Mouse (Mus musculus) lung, embryonic 15.5 days (tissue): ENCODE data around the gene Atp8a2. TPM values are rescaled to one million over a fixed set of nuclear protein-coding genes. Genes with fewer than 3 reads are reported as not detected.

ENCODE experiments used
- ATAC-seq: fragments of 200-750 bp; cut with Nextera tagmentation; 2 replicates; pipeline ENCODE4 v1.8.0; 2017; ENCODE audit warnings: moderate number of reproducible peaks, borderline replicate concordance; ENCODE audit not compliant: low FRiP score, low TSS enrichment; ENCODE audit errors: extremely low read depth
- H3K27ac ChIP-seq: fragments of 300-500 bp; sonication (generic); 2 replicates; pipeline ENCODE4 v1.5.1; 2015; ENCODE audit warnings: moderate library complexity, mild to moderate bottlenecking, inconsistent platforms
- H3K27me3 ChIP-seq: fragments of 300-500 bp; sonication (generic); 2 replicates; pipeline ENCODE4 v1.6.1; 2015; ENCODE audit warnings: inconsistent platforms
- H3K36me3 ChIP-seq: fragments of 300-500 bp; sonication (generic); 2 replicates; pipeline ENCODE4 v1.6.1; 2015; ENCODE audit warnings: inconsistent platforms
- H3K4me1 ChIP-seq: fragments of 300-500 bp; sonication (generic); 2 replicates; pipeline ENCODE4 v1.6.1; 2015; ENCODE audit warnings: inconsistent platforms
- H3K4me2 ChIP-seq: fragments of 300-500 bp; sonication (generic); 2 replicates; pipeline ENCODE4 v1.6.1; 2015; ENCODE audit warnings: inconsistent platforms, mild to moderate bottlenecking, moderate library complexity
- H3K4me3 ChIP-seq: fragments of 300-500 bp; sonication (generic); 2 replicates; pipeline ENCODE4 v1.5.1; 2015; ENCODE audit warnings: mild to moderate bottlenecking, inconsistent platforms
- H3K9ac ChIP-seq: fragments of 300-500 bp; sonication (generic); 2 replicates; pipeline ENCODE4 v1.6.1; 2015; ENCODE audit warnings: inconsistent platforms
- H3K9me3 ChIP-seq: fragments of 300-500 bp; sonication (generic); 2 replicates; pipeline ENCODE4 v1.6.1; 2016; ENCODE audit warnings: inconsistent platforms
- WGBS: fragments of 180-500 bp; shearing (Covaris S2); methylation state at CpG from one replicate; pipeline ENCODE4 v1.1.7; 2015; 5-methylcytosine and 5-hydroxymethylcytosine counted together
- polyA plus RNA-seq: library from polyadenylated mRNA; unstranded; fragments of >200 nt; fragmentation: Nextera tagmentation; extraction: Ambion mirVana; gene quantifications from 2 replicates; pipeline ENCODE4 v1.2.1, GENCODE M21; 2015

The Atp8a2 gene
- polyA plus RNA-seq, 1 experiment from 2014 or later = 1.8 TPM

GRCm38 (mm10) chr14:59978007-59978406, 219.0 kb downstream of the Atp8a2 start:
- H3K9ac ChIP-seq = no peak overlapping the region
- 0 out of 2 replicates have a peak, but pooled peaks cover 6% of the 10 kb centered on the region for H3K27me3 ChIP-seq
- H3K4me1 ChIP-seq = no peaks in the 10 kb centered on the region
- WGBS = 48% methylated on average over 1 of the region's 2 CpGs
- H3K4me2 ChIP-seq = no peak overlapping the region
- no peak overlapping the region for H3K4me3 ChIP-seq
- no peaks in the 10 kb centered on the region for H3K9me3 ChIP-seq
- H3K27ac ChIP-seq = no peak overlapping the region
- H3K36me3 ChIP-seq = no peaks in the 10 kb centered on the region
- no peak for ATAC-seq

GRCm38 (mm10) chr14:59971221-59971730, 225.7 kb downstream of the Atp8a2 start:
- Histone ChIP-seq H3K9ac (no peak overlapping the region), H3K36me3 (no peaks in the 10 kb centered on the region), H3K27me3 (peaks cover 14% of the 10 kb centered on the region; the same call in 1 of the 2 replicates), H3K4me2 (no peak overlapping the region), H3K4me1 (peaks cover 14% of the 10 kb centered on the region; the same call in 1 of the 2 replicates), H3K4me3 (no peak overlapping the region), H3K27ac (no peak overlapping the region), H3K9me3 (no peaks in the 10 kb centered on the region)
- WGBS = 65% methylated on average over 5 of the region's 5 CpGs
- no peak for ATAC-seq

DNA sequence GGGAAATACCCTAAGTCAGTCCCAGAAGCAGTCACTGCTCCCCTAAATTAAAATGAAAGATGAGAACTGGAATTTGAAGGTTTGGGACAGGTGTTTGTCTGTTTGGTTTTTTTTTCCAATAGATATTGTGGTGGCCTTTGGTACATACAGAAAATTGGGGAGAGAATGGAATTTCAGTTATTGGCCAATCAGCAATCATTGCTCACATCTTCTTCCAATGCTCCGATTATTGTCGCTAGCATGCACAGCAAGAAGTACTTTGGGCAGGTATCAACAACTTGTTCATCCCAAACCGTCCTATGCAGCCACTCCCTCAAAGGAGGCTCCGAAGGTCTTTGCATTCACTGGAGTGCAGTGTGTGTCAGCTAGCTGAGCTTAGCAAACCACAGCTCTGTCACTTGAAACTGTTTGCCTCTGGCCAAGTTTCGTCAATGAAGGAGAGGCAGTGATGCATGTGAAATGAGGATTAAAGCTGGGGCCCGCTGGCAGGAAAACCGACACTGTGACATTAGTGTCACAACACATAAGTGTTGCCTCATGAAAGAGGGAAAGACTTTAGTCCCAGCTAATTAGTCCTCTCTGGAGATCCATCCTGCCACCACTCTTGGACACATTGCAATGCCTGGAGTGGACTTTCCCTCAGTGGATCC, 227.4 kb downstream of the Atp8a2 start:
- Histone ChIP-seq H3K36me3 (no peaks in the 10 kb centered on the region), H3K9me3 (no peaks in the 10 kb centered on the region), H3K4me2 (no peak overlapping the region), H3K4me3 (no peak overlapping the region), H3K9ac (no peak overlapping the region), H3K27ac (no peak overlapping the region), H3K4me1 (peaks cover 14% of the 10 kb centered on the region; the same call in 1 of the 2 replicates), H3K27me3 (peaks cover 14% of the 10 kb centered on the region; the same call in 1 of the 2 replicates)
- peak; percentile 89; the same call in 1 of the 2 replicates for ATAC-seq
- WGBS = 27% methylated on average over 7 of the region's 7 CpGs

DNA sequence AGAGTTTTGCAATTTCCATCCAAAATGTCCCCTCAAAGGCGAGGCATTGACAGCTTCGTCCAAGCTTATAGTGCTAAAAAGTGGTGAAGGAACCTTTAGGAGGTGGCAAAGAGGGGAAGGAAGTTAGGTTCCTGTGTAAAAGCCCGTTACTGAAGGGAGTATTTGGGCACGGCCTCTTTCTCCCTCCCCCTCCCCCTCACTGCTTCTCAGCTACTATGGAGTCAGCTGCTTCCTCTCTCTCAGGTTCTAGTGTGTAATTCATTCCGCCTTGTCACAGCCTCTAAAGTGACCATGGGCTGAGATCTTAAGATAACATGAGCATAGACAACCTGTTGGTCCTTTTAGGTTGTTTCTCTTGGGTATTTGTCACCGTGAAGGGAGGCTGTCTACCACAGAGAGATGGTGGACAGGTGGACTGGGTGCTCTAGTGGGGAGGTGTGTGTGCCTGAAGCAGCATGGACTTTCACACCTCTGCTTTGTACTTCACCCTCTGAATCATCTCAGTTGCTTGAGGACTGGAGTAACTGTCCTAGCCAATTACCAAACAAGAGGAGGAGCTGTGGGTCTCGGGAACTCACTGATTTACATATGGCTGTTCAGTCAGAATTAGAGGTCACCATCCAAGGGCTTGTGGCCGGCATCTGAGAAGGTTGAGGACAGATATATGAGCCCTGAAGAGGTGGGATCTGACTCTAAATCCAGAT, 229.0 kb downstream of the Atp8a2 start:
- H3K9ac ChIP-seq = no peak overlapping the region
- H3K4me1 ChIP-seq = peaks cover 14% of the 10 kb centered on the region; the same call in 1 of the 2 replicates
- no peak for ATAC-seq
- no peak overlapping the region for H3K4me3 ChIP-seq
- no peaks in the 10 kb centered on the region for H3K36me3 ChIP-seq
- H3K9me3 ChIP-seq = no peaks in the 10 kb centered on the region
- no peak overlapping the region for H3K4me2 ChIP-seq
- WGBS = 73% methylated on average over 8 of the region's 8 CpGs
- no peak overlapping the region for H3K27ac ChIP-seq
- peaks cover 8% of the 10 kb centered on the region; the same call in 1 of the 2 replicates for H3K27me3 ChIP-seq

DNA sequence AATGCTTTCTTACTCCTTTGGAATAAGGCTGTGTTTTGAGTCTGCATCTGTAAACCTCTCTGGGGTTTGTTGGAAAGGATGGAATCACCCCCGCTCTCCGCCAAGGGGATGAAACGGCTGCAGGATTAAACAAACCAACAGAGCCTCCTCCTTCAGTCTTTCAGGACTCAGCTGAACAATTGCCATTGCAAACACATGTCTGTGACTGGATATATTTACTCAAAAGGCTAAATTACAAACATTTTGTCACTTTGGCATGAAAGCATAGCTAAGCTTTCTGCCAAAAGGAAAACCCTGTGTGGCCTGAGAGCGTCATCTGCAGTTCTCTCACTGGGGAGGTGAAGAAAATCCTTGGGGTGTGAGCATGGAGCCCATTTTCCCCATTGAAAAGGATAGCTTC, 230.0 kb downstream of the Atp8a2 start:
- 55% methylated on average over 4 of the region's 4 CpGs for WGBS
- H3K4me1 ChIP-seq = peaks cover 14% of the 10 kb centered on the region; the same call in 1 of the 2 replicates
- peaks cover under 1% of the 10 kb centered on the region; the same call in 1 of the 2 replicates for H3K27me3 ChIP-seq
- H3K27ac ChIP-seq = no peak overlapping the region
- ATAC-seq = no peak
- no peak overlapping the region for H3K9ac ChIP-seq
- H3K4me3 ChIP-seq = no peak overlapping the region
- H3K36me3 ChIP-seq = no peaks in the 10 kb centered on the region
- H3K4me2 ChIP-seq = no peak overlapping the region
- no peaks in the 10 kb centered on the region for H3K9me3 ChIP-seq

- no peak overlapping the region for H3K9ac ChIP-seq
- H3K27ac ChIP-seq = no peak overlapping the region
- H3K9me3 ChIP-seq = no peaks in the 10 kb centered on the region
- 82% methylated on average over 5 of the region's 5 CpGs for WGBS
- no peak for ATAC-seq
- H3K27me3 ChIP-seq = no peaks in the 10 kb centered on the region; the same call in 1 of the 2 replicates
- peaks cover 12% of the 10 kb centered on the region; the same call in 1 of the 2 replicates for H3K4me1 ChIP-seq
- H3K4me3 ChIP-seq = no peak overlapping the region
- H3K4me2 ChIP-seq = no peak overlapping the region
- H3K36me3 ChIP-seq = no peaks in the 10 kb centered on the region
Measured at GRCm38 (mm10) chr14:59964569-59964968, 232.4 kb downstream of the Atp8a2 start.

DNA sequence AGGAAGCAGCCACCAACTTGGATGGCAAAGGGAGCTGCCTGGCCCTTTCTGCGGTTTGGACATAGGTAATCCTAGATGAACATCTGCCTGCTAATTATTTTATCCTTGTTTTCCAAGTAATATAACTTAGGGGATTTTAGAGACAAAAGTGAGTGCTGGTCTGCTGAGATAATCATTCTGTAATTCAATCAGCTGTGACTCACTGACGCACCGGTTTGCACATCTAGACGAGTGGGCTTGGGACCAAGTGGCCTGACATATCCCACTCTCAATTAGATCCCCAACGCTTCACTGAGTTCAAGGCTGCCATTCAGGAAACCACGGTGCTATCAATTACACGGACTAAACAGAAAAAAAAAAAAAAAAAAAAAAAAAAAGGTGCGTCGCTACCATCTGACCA, 236.0 kb downstream of the Atp8a2 start:
- 62% methylated on average over 9 of the region's 9 CpGs for WGBS
- Histone ChIP-seq H3K9ac (no peak overlapping the region), H3K27me3 (no peaks in the 10 kb centered on the region), H3K27ac (no peak overlapping the region), H3K4me2 (no peak overlapping the region), H3K9me3 (no peaks in the 10 kb centered on the region), H3K4me3 (no peak overlapping the region), H3K36me3 (no peaks in the 10 kb centered on the region), H3K4me1 (0 out of 2 replicates have a peak, but pooled peaks cover 6% of the 10 kb centered on the region)
- no peak for ATAC-seq

GRCm38 (mm10) chr14:59960214-59960890, 236.6 kb downstream of the Atp8a2 start:
- Histone ChIP-seq H3K4me3 (no peak overlapping the region), H3K9me3 (no peaks in the 10 kb centered on the region), H3K27me3 (no peaks in the 10 kb centered on the region), H3K9ac (no peak overlapping the region), H3K4me2 (no peak overlapping the region), H3K36me3 (no peaks in the 10 kb centered on the region), H3K4me1 (0 out of 2 replicates have a peak, but pooled peaks cover 6% of the 10 kb centered on the region), H3K27ac (no peak overlapping the region)
- 49% methylated on average over 9 of the region's 9 CpGs for WGBS
- no peak for ATAC-seq

DNA sequence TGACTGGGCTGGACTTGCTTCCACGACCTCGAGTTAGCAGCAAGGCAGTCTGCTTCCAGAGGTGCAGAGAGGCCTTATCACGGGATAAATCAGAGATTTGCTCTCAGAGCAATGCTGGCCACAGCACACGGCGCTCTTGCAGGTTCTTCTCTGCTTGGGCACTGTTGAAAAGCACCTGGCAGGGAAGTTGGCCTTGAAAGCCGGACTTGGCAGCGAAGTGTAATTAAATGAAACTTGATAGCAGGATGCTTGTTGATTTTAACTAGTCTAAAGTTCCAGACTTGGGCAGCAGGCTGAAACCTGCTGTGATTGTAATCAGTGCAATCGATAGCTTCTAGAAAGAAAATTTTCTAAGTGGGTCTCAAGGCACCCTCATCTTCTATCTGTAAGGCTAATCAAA, 237.3 kb downstream of the Atp8a2 start:
- H3K4me1 ChIP-seq = 0 out of 2 replicates have a peak, but pooled peaks cover 6% of the 10 kb centered on the region
- H3K27ac ChIP-seq = no peak overlapping the region
- 43% methylated on average over 8 of the region's 8 CpGs for WGBS
- no peak overlapping the region for H3K9ac ChIP-seq
- no peak overlapping the region for H3K4me2 ChIP-seq
- H3K4me3 ChIP-seq = no peak overlapping the region
- H3K9me3 ChIP-seq = no peaks in the 10 kb centered on the region
- H3K27me3 ChIP-seq = no peaks in the 10 kb centered on the region
- H3K36me3 ChIP-seq = no peaks in the 10 kb centered on the region
- ATAC-seq = no peak

GRCm38 (mm10) chr14:59949983-59950382, 247.0 kb downstream of the Atp8a2 start:
- Histone ChIP-seq H3K36me3 (no peaks in the 10 kb centered on the region), H3K4me3 (no peak overlapping the region), H3K27me3 (no peaks in the 10 kb centered on the region), H3K4me2 (no peak overlapping the region), H3K9ac (no peak overlapping the region), H3K4me1 (no peaks in the 10 kb centered on the region), H3K9me3 (no peaks in the 10 kb centered on the region), H3K27ac (no peak overlapping the region)
- ATAC-seq = no peak
- 5% methylated on average over 5 of the region's 5 CpGs for WGBS

DNA sequence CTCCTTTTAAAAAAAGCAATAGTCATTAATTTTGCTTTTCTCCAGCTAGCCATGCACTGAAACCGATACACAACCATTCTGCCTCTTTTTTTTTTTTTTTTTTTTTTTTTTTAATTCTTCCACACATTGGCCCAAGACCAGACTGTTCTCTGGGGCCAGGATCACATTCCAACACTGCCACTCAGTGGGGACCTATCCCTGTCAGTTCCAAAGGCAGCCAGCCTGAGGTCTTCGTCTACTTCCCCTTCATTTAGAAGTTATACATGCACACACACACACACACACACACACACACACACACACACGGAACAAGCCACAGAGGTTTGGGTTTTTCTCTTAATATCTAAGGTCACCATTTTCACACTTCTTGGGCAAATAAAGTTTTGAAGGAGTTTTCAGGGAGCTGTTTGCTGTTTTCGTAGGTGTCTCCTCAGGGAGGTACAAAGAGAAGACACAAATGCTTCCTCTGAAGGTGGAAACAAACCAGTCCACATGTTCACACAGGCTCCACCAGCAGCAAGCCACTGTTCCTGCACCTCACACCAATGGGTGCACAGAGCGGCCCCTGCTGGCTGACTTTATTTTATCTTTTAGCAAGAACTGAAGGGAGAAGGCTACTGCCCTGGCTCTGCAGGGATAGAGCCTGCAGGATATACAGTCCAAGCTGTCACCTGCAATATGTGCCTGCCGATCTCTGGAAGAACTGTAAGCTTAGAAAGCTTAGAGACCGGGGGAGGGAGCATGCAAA, 253.9 kb downstream of the Atp8a2 start:
- no peaks in the 10 kb centered on the region for H3K9me3 ChIP-seq
- H3K4me2 ChIP-seq = no peak overlapping the region
- H3K36me3 ChIP-seq = no peaks in the 10 kb centered on the region
- no peak overlapping the region for H3K4me3 ChIP-seq
- no peaks in the 10 kb centered on the region for H3K4me1 ChIP-seq
- no peaks in the 10 kb centered on the region for H3K27me3 ChIP-seq
- peak; percentile 83; the same call in 1 of the 2 replicates for ATAC-seq
- no peak overlapping the region for H3K27ac ChIP-seq
- 17% methylated on average over 7 of the region's 7 CpGs for WGBS
- no peak overlapping the region for H3K9ac ChIP-seq
